Mouse (Mus musculus) forebrain, postnatal 0 days (tissue): ENCODE measurements at regions not wholly inside any gene's neighbourhood (a gene's known extent, or its start where the extent isn't known, plus 50 kb on each side); places are given as distances from the start of the nearest gene placed in this dataset.

Experiments used
- ATAC-seq: fragments of 200-750 bp; cut with Nextera tagmentation; 2 replicates; pipeline ENCODE4 v1.8.0; 2017; ENCODE audit warnings: mild to moderate bottlenecking, moderate library complexity
- DNase-seq: peaks from one replicate; pipeline ENCODE4 v3.0.0-alpha.2; 2015
- H3K27ac ChIP-seq: fragments of 300-500 bp; sonication (generic); 2 replicates; pipeline ENCODE4 v1.5.1; 2014; ENCODE audit warnings: low read depth, mild to moderate bottlenecking, antibody characterized with exemption, low read length, moderate library complexity, mixed read lengths
- H3K27me3 ChIP-seq: fragments of 300-500 bp; sonication (generic); 2 replicates; pipeline ENCODE4 v1.6.1; 2014; ENCODE audit warnings: mild to moderate bottlenecking, low read length, mixed read lengths; ENCODE audit not compliant: insufficient read depth
- H3K36me3 ChIP-seq: fragments of 300-500 bp; sonication (generic); 2 replicates; pipeline ENCODE4 v1.6.1; 2014; ENCODE audit warnings: mild to moderate bottlenecking, moderate library complexity; ENCODE audit not compliant: insufficient read depth
- H3K4me1 ChIP-seq: fragments of 300-500 bp; sonication (generic); 2 replicates; pipeline ENCODE4 v1.6.1; 2014; ENCODE audit warnings: antibody characterized with exemption; ENCODE audit not compliant: insufficient read depth
- H3K4me2 ChIP-seq: fragments of 300-500 bp; sonication (generic); 2 replicates; pipeline ENCODE4 v1.6.1; 2014; ENCODE audit warnings: low read depth, mild to moderate bottlenecking, moderate library complexity
- H3K4me3 ChIP-seq: fragments of 300-500 bp; sonication (generic); 2 replicates; pipeline ENCODE4 v1.5.1; 2014; ENCODE audit warnings: low read depth, low read length, mixed read lengths
- H3K9ac ChIP-seq: fragments of 300-500 bp; sonication (generic); 2 replicates; pipeline ENCODE4 v1.6.1; 2014; ENCODE audit warnings: mild to moderate bottlenecking
- H3K9me3 ChIP-seq: fragments of 300-500 bp; sonication (generic); 2 replicates; pipeline ENCODE4 v1.6.1; 2016; ENCODE audit warnings: low read length
- CTCF ChIP-seq: sonication (generic); IDR thresholded peaks from 2 replicates; pipeline ENCODE4 v1.5.1; 2016; ENCODE audit warnings: antibody characterized with exemption, control low read depth, low read depth
- whole genome bisulfite sequencing: fragments of 180-500 bp; shearing (Covaris S2); extraction: QIAGEN DNeasy Blood & Tissue Kit; methylation state at CpG from one replicate; pipeline ENCODE4 v1.1.7; 2014; 5-methylcytosine and 5-hydroxymethylcytosine counted together

- peak overlapping the region; percentile 36; the same call in 1 of the 2 replicates for H3K4me2 ChIP-seq
- H3K9me3 ChIP-seq, result no peaks in the 10 kb centered on the region
- WGBS, result 6% methylated on average over 19 of the region's 19 CpGs
- H3K27ac ChIP-seq, result no peak overlapping the region
- DNase-seq (no peak), ATAC-seq (no peak)
- TF ChIP-seq CTCF, result no peak
- H3K4me1 ChIP-seq, result no peaks in the 10 kb centered on the region
- H3K27me3 ChIP-seq, result peaks cover 29% of the 10 kb centered on the region
- no peak overlapping the region for H3K4me3 ChIP-seq
- 0 out of 2 replicates have a peak overlapping the region, but pooled peaks have one; percentile 14 for H3K9ac ChIP-seq
- H3K36me3 ChIP-seq, result no peaks in the 10 kb centered on the region
These were observed 53.2 kb upstream of the Col1a1 start for GRCm38 (mm10) chr11:94882687-94883383.

GRCm38 (mm10) chr11:94881982-94882686, 53.9 kb upstream of the Col1a1 start:
- no peaks in the 10 kb centered on the region for H3K9me3 ChIP-seq
- no peak overlapping the region for H3K4me3 ChIP-seq
- H3K36me3 ChIP-seq, result no peaks in the 10 kb centered on the region
- H3K9ac ChIP-seq, result no peak overlapping the region
- H3K27ac ChIP-seq, result no peak overlapping the region
- no peaks in the 10 kb centered on the region for H3K4me1 ChIP-seq
- DNase-seq (no peak), ATAC-seq (no peak)
- TF ChIP-seq CTCF, result no peak
- H3K4me2 ChIP-seq, result 0 out of 2 replicates have a peak overlapping the region, but pooled peaks have one; percentile 36
- H3K27me3 ChIP-seq, result peaks cover 29% of the 10 kb centered on the region
- WGBS, result 26% methylated on average over 9 of the region's 9 CpGs

- TF ChIP-seq CTCF, result no peak
- H3K36me3 ChIP-seq, result no peaks in the 10 kb centered on the region
- peaks cover 29% of the 10 kb centered on the region for H3K27me3 ChIP-seq
- H3K4me1 ChIP-seq, result no peaks in the 10 kb centered on the region
- no peaks in the 10 kb centered on the region for H3K9me3 ChIP-seq
- H3K4me2 ChIP-seq, result peak overlapping the region; percentile 47
- 7% methylated on average over 27 of the region's 27 CpGs for WGBS
- peak; percentile 25 for DNase-seq
- H3K27ac ChIP-seq, result no peak overlapping the region; the same call in 1 of the 2 replicates
- H3K9ac ChIP-seq, result 0 out of 2 replicates have a peak overlapping the region, but pooled peaks have one; percentile 10
- peak overlapping the region; percentile 18; the same call in 1 of the 2 replicates for H3K4me3 ChIP-seq
- no peak; the same call in 1 of the 2 replicates for ATAC-seq
These were observed 54.9 kb upstream of the Col1a1 start for GRCm38 (mm10) chr11:94880896-94881840.

GRCm38 (mm10) chr11:94876707-94877106, 59.3 kb upstream of the Col1a1 start:
- no peak overlapping the region for H3K4me2 ChIP-seq
- TF ChIP-seq CTCF, result no peak
- DNase-seq (no peak), ATAC-seq (no peak)
- H3K9ac ChIP-seq, result no peak overlapping the region
- peaks cover 11% of the 10 kb centered on the region; the same call in 1 of the 2 replicates for H3K27me3 ChIP-seq
- 78% methylated on average over 1 of the region's 1 CpGs for WGBS
- H3K27ac ChIP-seq, result no peak overlapping the region
- H3K9me3 ChIP-seq, result no peaks in the 10 kb centered on the region
- 0 out of 2 replicates have a peak, but pooled peaks cover 4% of the 10 kb centered on the region for H3K4me1 ChIP-seq
- H3K36me3 ChIP-seq, result no peaks in the 10 kb centered on the region
- no peak overlapping the region for H3K4me3 ChIP-seq

GRCm38 (mm10) chr11:94875026-94875425, 61.0 kb upstream of the Col1a1 start:
- H3K9ac ChIP-seq, result no peak overlapping the region
- H3K36me3 ChIP-seq, result no peaks in the 10 kb centered on the region
- no peak overlapping the region for H3K27ac ChIP-seq
- WGBS, result 76% methylated on average over 7 of the region's 7 CpGs
- H3K4me3 ChIP-seq, result no peak overlapping the region
- H3K27me3 ChIP-seq, result no peaks in the 10 kb centered on the region
- H3K9me3 ChIP-seq, result no peaks in the 10 kb centered on the region
- DNase-seq (no peak), ATAC-seq (no peak)
- no peak for TF ChIP-seq CTCF
- H3K4me2 ChIP-seq, result no peak overlapping the region
- H3K4me1 ChIP-seq, result 0 out of 2 replicates have a peak, but pooled peaks cover 4% of the 10 kb centered on the region

- WGBS, result 21% methylated on average over 7 of the region's 7 CpGs
- H3K9ac ChIP-seq, result no peak overlapping the region
These were observed 61.9 kb upstream of the Col1a1 start for GRCm38 (mm10) chr11:94874155-94874561.

More at GRCm38 (mm10) chr11:94874155-94874561, 61.9 kb upstream of the Col1a1 start:
- ATAC-seq (no peak), DNase-seq (no peak)
- Histone ChIP-seq H3K27ac (no peak overlapping the region), H3K4me1 (0 out of 2 replicates have a peak, but pooled peaks cover 4% of the 10 kb centered on the region), H3K4me2 (no peak overlapping the region), H3K4me3 (no peak overlapping the region), H3K9me3 (no peaks in the 10 kb centered on the region), H3K27me3 (no peaks in the 10 kb centered on the region), H3K36me3 (no peaks in the 10 kb centered on the region)
- no peak for TF ChIP-seq CTCF
